Mouse (Mus musculus) midbrain, embryonic 10.5 days (tissue): ENCODE measurements around the gene Pvr. TPM values are rescaled to one million over a fixed set of nuclear protein-coding genes. Genes with fewer than 3 reads are reported as not detected.
"Not testable (repeated sequence)": the region's sequence is repeated elsewhere in the genome, so short reads cannot be mapped to it uniquely, and the experiment has no call there.

Experiments
- DNase-seq: peaks from one replicate; pipeline ENCODE4 v3.0.0-alpha.2; 2017; ENCODE audit warnings: low spot score
- H3K27ac ChIP-seq: fragments of 300-500 bp; sonication (generic); replicated peaks from 2 replicates; pipeline ENCODE4 v1.5.1; 2016; ENCODE audit warnings: mild to moderate bottlenecking
- H3K27me3 ChIP-seq: fragments of 300-500 bp; sonication (generic); 2 replicates; pipeline ENCODE4 v1.6.1; 2016; ENCODE audit warnings: low read depth, mild to moderate bottlenecking; ENCODE audit not compliant: poor library complexity, severe bottlenecking
- H3K36me3 ChIP-seq: fragments of 300-500 bp; sonication (generic); 2 replicates; pipeline ENCODE4 v1.6.1; 2016; ENCODE audit warnings: mild to moderate bottlenecking, moderate library complexity
- H3K4me1 ChIP-seq: fragments of 300-500 bp; sonication (generic); 2 replicates; pipeline ENCODE4 v1.6.1; 2016
- H3K4me3 ChIP-seq: fragments of 300-500 bp; sonication (generic); 2 replicates; pipeline ENCODE4 v1.5.1; 2016; ENCODE audit warnings: mild to moderate bottlenecking, moderate library complexity
- H3K9me3 ChIP-seq: fragments of 300-500 bp; sonication (generic); replicated peaks from 2 replicates; pipeline ENCODE4 v1.6.1; 2016; ENCODE audit warnings: mild to moderate bottlenecking
- WGBS: fragments of 180-500 bp; shearing (Covaris S2); methylation state at CpG from one replicate; pipeline ENCODE4 v1.1.7; 2016; 5-methylcytosine and 5-hydroxymethylcytosine counted together
- polyA plus RNA-seq: library from polyadenylated mRNA; unstranded; fragments of >200 nt; fragmentation: Nextera tagmentation; extraction: Ambion mirVana; gene quantifications from 2 replicates; pipeline ENCODE4 v1.2.1, GENCODE M21; 2016

Gene Pvr
- polyA plus RNA-seq, 1 experiment from 2014 or later: 7.5 TPM

GRCm38 (mm10) chr7:19930481-19930880 lies 9.5 kb upstream of the Pvr start:
- WGBS: 79% methylated on average over 6 of the region's 6 CpGs

GRCm38 (mm10) chr7:19928486-19928885 lies 7.5 kb upstream of the Pvr start:
- DNase-seq: no peak
- H3K27me3 ChIP-seq: peaks cover 7% of the 10 kb centered on the region; the same call in 1 of the 2 replicates
- 70% methylated on average over 5 of the region's 5 CpGs for WGBS
- H3K36me3 ChIP-seq: no peaks in the 10 kb centered on the region
- H3K4me3 ChIP-seq: no peak overlapping the region
- H3K27ac ChIP-seq: no peak overlapping the region
- no peaks in the 10 kb centered on the region for H3K9me3 ChIP-seq
- H3K4me1 ChIP-seq: peaks cover 16% of the 10 kb centered on the region

More at GRCm38 (mm10) chr7:19930481-19930880, 9.5 kb upstream of the Pvr start:
- DNase-seq, H3K27ac ChIP-seq, H3K27me3 ChIP-seq, H3K36me3 ChIP-seq, H3K4me3 ChIP-seq, H3K9me3 ChIP-seq: not testable (repeated sequence)
- H3K4me1 ChIP-seq: peaks cover 11% of the 10 kb centered on the region

GRCm38 (mm10) chr7:19926849-19927480 lies 6.0 kb upstream of the Pvr start:
- DNase-seq: no peak
- Histone ChIP-seq H3K4me1 (peaks cover 8% of the 10 kb centered on the region), H3K9me3 (no peaks in the 10 kb centered on the region), H3K27ac (no peak overlapping the region), H3K27me3 (0 out of 2 replicates have a peak, but pooled peaks cover 3% of the 10 kb centered on the region), H3K36me3 (no peaks in the 10 kb centered on the region), H3K4me3 (no peak overlapping the region)
- 81% methylated on average over 2 of the region's 2 CpGs for WGBS

- Histone ChIP-seq H3K27ac (no peak overlapping the region), H3K27me3 (0 out of 2 replicates have a peak, but pooled peaks cover 3% of the 10 kb centered on the region), H3K36me3 (no peaks in the 10 kb centered on the region), H3K9me3 (no peaks in the 10 kb centered on the region), H3K4me3 (no peak overlapping the region), H3K4me1 (peaks cover 15% of the 10 kb centered on the region)
- WGBS: 88% methylated on average over 1 of the region's 1 CpGs
- DNase-seq: no peak
These were observed 4.4 kb upstream of the Pvr start for GRCm38 (mm10) chr7:19925376-19925775.

GRCm38 (mm10) chr7:19923797-19924196 lies 2.8 kb upstream of the Pvr start:
- Histone ChIP-seq H3K4me1 (peaks cover 22% of the 10 kb centered on the region), H3K9me3 (no peaks in the 10 kb centered on the region), H3K27ac (no peak overlapping the region), H3K36me3 (no peaks in the 10 kb centered on the region), H3K27me3 (0 out of 2 replicates have a peak, but pooled peaks cover 3% of the 10 kb centered on the region), H3K4me3 (no peak overlapping the region)
- 24% methylated on average over 9 of the region's 15 CpGs for WGBS
- no peak for DNase-seq

- Histone ChIP-seq H3K4me3 (no peak overlapping the region), H3K4me1 (peaks cover 22% of the 10 kb centered on the region), H3K27ac (no peak overlapping the region), H3K9me3 (no peaks in the 10 kb centered on the region), H3K27me3 (0 out of 2 replicates have a peak, but pooled peaks cover 3% of the 10 kb centered on the region), H3K36me3 (peaks cover 3% of the 10 kb centered on the region; the same call in 1 of the 2 replicates)
- 52% methylated on average over 2 of the region's 2 CpGs for WGBS
- DNase-seq: no peak
These were observed 2.4 kb upstream of the Pvr start for GRCm38 (mm10) chr7:19923354-19923753.

GRCm38 (mm10) chr7:19920166-19920505 lies 824 bp downstream of the Pvr start:
- Histone ChIP-seq H3K27me3 (0 out of 2 replicates have a peak, but pooled peaks cover 3% of the 10 kb centered on the region), H3K4me1 (peaks cover 22% of the 10 kb centered on the region), H3K9me3 (no peaks in the 10 kb centered on the region), H3K4me3 (peak overlapping the region; percentile 88), H3K27ac (peak overlapping the region; percentile 90), H3K36me3 (peaks cover 30% of the 10 kb centered on the region)
- peak; percentile 30 for DNase-seq
- WGBS: 39% methylated on average over 4 of the region's 4 CpGs

GRCm38 (mm10) chr7:19914558-19914957 lies 6.4 kb downstream of the Pvr start:
- Histone ChIP-seq H3K36me3 (peaks cover 65% of the 10 kb centered on the region), H3K4me3 (no peak overlapping the region), H3K9me3 (peaks cover 7% of the 10 kb centered on the region; the same call in 1 of the 2 replicates), H3K27ac (no peak overlapping the region), H3K27me3 (no peaks in the 10 kb centered on the region), H3K4me1 (no peaks in the 10 kb centered on the region)
- DNase-seq: no peak
- 90% methylated on average over 7 of the region's 7 CpGs for WGBS

- no peak overlapping the region for H3K4me3 ChIP-seq
- 91% methylated on average over 23 of the region's 23 CpGs for WGBS
- H3K36me3 ChIP-seq: peaks cover 72% of the 10 kb centered on the region
These were observed 9.1 kb downstream of the Pvr start for GRCm38 (mm10) chr7:19911695-19912524.

GRCm38 (mm10) chr7:19911292-19911658 lies 9.7 kb downstream of the Pvr start:
- H3K9me3 ChIP-seq: peaks cover 20% of the 10 kb centered on the region
- 86% methylated on average over 6 of the region's 6 CpGs for WGBS

More at GRCm38 (mm10) chr7:19911695-19912524, 9.1 kb downstream of the Pvr start:
- no peaks in the 10 kb centered on the region for H3K27me3 ChIP-seq
- no peaks in the 10 kb centered on the region for H3K4me1 ChIP-seq
- DNase-seq: no peak
- no peak overlapping the region for H3K27ac ChIP-seq
- H3K9me3 ChIP-seq: peaks cover 15% of the 10 kb centered on the region

GRCm38 (mm10) chr7:19910421-19911291 lies 10.3 kb downstream of the Pvr start:
- Histone ChIP-seq H3K4me1 (no peaks in the 10 kb centered on the region), H3K27me3 (no peaks in the 10 kb centered on the region), H3K36me3 (peaks cover 72% of the 10 kb centered on the region), H3K4me3 (no peak overlapping the region), H3K9me3 (peaks cover 25% of the 10 kb centered on the region), H3K27ac (no peak overlapping the region)
- DNase-seq: peak; percentile 81
- WGBS: 53% methylated on average over 21 of the region's 21 CpGs

More at GRCm38 (mm10) chr7:19911292-19911658, 9.7 kb downstream of the Pvr start:
- Histone ChIP-seq H3K27me3 (no peaks in the 10 kb centered on the region), H3K4me3 (no peak overlapping the region), H3K27ac (no peak overlapping the region), H3K36me3 (peaks cover 72% of the 10 kb centered on the region), H3K4me1 (no peaks in the 10 kb centered on the region)
- DNase-seq: no peak

- Histone ChIP-seq H3K27me3 (no peaks in the 10 kb centered on the region), H3K4me3 (no peak overlapping the region), H3K27ac (no peak overlapping the region), H3K9me3 (peaks cover 56% of the 10 kb centered on the region), H3K36me3 (no peaks in the 10 kb centered on the region), H3K4me1 (no peaks in the 10 kb centered on the region)
- WGBS: 55% methylated on average over 8 of the region's 8 CpGs
- peak; percentile 20 for DNase-seq
These were observed 31.1 kb downstream of the Pvr start for GRCm38 (mm10) chr7:19889881-19890280.
